Mouse (Mus musculus) heart, adult 18-20 months (tissue): ENCODE data around the gene Ptk6. TPM values are rescaled to one million over a fixed set of nuclear protein-coding genes. Genes with fewer than 3 reads are reported as not detected.

Experiments used
- DNase-seq, 2 experiments: peaks; one replicate each; pipeline ENCODE4 v3.0.0; 2021 to 2022; ENCODE audit warnings: mixed read lengths in 1 of 2
- long read RNA-seq, 2 experiments: library from polyadenylated mRNA; stranded (forward); transcript quantifications; one replicate each; pipeline ENCODE4 v2.0.0; 2021
- total RNA-seq, 2 experiments: library from RNA; stranded (reverse); gene quantifications; 2 replicates each; pipeline ENCODE4 v1.2.3; 2021

Gene Ptk6
- total RNA-seq = under 1 TPM in 1 of 2 experiments, not detected in 1; 0.08 TPM
- long read RNA-seq, experiment 1 = 0 reads
- long read RNA-seq, experiment 2 = 0 reads

GRCm38 (mm10) chr2:181202422-181202821, at the start of gene Ptk6:
TSS of gene Ptk6 (minus strand) at chr2:181202789.
- no peak for DNase-seq

DNA sequence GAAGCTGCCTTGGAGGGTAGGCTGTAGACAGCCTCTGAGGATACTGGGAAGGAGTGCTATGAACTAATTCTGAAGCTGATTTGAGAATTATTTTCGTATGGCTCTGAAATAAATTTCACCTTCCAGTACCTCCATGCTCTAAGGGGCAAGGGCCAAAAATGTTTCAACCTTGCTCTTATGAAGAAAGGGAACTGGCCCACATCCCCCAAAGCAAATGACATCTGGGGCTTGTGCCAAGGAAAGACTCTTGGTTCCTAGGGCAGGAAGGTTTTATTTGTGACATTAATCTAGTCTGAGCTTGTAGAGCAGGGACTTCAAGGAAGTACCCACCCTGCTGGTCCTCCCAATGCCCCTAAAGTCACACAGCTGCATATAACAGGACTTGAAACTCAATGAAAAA, 49.3 kb upstream of the Ptk6 start:
- DNase-seq = no peak

DNA sequence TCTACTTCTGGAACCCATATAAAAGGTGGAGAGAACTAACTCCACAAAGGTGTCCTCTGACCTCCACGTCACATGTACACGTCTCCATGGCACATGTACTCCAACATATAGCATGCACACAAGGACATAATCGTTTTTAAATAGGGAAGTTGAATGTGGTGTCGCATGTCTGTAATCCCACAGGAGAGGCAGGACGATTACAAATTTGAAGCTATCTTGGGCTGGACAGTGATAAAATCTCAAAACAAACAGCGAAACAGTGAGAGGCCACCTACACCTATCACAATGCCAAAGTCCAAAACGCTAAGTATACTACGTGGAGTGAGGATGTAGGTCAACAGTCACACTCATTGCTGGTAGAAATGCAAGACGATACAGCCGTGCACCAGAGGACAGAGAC, 46.6 kb upstream of the Ptk6 start:
- no peak for DNase-seq

DNA sequence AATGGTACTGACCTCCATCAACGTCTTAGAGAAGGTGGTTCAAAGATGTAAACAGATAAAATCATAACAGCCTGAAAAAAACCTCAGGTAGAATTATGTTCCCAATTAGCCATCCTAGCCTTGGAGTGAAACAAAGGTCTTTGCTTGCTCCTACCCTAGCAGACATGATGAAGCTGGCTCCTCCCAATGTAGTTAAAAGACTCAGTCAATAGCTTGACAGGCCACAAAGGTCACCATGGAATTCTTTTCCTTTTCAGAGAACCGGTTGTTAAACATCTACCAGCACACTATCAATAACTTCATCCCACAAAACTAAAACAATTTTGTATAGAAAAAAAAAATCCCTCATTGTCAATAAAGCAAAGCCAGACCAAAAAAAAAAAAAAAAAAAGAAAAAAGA, 42.4 kb upstream of the Ptk6 start:
- no peak for DNase-seq

DNA sequence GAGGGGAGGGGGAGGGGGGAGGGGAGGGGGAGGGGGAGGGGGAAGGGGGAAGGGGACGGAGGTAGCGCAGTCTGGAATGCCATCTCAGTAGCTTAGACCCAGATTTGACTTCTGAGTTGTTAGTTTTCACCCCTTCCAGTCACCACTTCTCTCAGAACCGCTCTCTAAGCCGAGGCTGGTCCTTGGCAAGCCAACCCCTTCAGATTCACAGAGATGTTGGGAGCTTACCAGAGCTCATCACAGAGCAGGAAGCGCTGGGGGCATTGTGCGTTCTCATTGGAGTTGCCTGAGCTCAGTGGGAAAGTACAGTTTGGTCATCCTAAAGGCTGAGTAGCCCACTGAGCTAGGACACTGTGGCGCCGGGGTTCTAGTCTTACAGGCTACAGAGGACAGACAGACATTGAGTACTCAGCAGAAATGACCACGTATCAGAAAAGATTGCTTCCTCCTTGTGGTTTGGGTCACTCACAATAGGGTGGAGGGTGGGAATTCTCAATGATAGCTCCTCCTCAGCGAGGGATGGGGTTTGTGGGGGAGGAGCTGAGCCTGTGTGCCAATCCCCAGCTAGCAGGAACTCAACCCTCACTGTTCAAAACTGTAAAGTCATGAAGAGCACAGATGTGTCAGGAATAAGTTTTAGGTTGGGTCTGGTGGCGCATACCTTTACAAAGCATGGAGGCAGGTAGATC, 41.3 kb upstream of the Ptk6 start:
- peak; percentile 48 to 71 for DNase-seq

GRCm38 (mm10) chr2:181242314-181242665, 39.7 kb upstream of the Ptk6 start:
- no peak for DNase-seq

DNA sequence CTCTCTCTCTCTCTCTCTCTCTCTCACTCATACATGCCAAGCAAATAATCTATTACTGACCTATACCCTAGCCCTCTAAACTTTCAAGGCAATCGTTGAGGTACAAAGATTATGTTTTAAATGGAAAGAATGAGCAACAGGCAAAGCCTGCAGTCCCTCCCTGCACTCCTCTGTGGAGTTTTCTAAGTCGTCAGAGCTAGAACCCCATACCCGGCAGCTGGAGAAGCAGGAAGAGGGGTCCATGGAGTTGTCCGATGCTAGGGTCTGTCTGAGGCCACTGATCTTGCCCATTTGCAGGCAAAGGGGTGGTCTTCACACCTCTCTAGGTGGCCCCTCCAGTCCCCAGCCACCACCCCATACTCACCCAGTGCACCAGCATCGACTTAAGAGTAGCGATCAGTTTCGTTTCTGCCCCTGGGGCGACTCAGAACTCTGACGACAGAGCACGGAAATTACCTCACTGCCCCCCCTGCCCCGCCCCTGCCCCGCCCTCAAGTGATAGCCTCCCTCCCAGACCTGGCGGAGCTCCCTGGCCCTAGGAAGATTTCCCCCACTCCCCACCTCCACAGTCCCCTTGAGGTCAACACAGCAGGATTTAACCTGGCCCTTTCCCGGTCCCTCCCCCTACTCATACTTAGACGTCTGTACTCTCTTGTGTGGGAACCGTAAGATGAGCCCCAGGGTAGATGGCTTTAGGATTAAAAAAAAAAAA, 39.2 kb upstream of the Ptk6 start, which contains the start of gene Helz2:
TSS of gene Helz2 (minus strand) at position 426 of the 712 bp plus-strand sequence.
- peak; percentile 74 to 75 for DNase-seq

- DNase-seq = no peak
Measured at GRCm38 (mm10) chr2:181240806-181241440, 38.3 kb upstream of the Ptk6 start.

DNA sequence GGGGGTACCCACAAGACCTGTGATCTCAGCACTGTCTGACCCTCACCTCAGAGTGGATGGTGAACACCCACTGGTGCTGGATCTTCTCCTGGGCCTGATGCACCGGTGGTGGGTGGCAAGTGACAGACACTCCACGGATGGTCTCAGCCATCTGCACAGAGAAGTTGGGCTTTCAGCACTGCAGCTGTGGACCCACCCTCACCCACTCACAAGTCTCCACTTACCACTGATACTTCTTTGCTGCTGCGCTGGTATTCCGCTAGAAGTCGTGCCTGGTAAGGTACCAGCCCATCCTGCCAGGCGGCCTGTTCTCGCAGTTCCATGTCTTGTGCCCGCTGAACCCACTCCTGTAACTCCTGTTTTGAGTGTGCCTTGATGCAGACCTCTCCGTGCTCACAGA, 36.7 kb upstream of the Ptk6 start:
- no peak for DNase-seq

- no peak for DNase-seq
Measured at GRCm38 (mm10) chr2:181238861-181239260, 36.3 kb upstream of the Ptk6 start.

DNA sequence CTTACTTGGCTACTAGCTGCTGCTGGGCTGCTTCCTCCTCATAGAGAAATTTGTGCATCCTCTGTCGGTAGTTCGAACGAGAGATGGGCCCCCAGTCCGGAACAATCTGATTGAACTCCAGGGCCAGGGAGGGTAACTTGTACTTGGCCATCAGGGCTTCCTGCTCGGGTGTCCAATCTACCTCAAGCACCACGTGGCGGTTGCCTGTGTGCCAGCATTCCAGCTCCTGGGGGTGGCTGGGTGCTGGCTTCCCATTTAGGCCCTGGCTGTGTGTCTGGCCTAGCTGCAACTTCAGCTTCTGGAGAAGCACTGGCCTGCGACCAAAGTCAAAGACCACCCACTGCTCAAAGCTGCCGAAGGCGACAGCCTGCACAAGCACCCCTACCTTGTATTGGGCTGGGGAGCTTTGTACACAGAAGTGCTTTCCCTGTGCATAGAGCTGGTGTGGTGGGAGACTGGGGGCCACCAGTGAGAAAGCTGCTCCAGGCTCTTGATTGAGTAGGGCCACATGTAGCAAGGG, 35.6 kb upstream of the Ptk6 start:
- DNase-seq = peak; percentile 45 to 51

DNA sequence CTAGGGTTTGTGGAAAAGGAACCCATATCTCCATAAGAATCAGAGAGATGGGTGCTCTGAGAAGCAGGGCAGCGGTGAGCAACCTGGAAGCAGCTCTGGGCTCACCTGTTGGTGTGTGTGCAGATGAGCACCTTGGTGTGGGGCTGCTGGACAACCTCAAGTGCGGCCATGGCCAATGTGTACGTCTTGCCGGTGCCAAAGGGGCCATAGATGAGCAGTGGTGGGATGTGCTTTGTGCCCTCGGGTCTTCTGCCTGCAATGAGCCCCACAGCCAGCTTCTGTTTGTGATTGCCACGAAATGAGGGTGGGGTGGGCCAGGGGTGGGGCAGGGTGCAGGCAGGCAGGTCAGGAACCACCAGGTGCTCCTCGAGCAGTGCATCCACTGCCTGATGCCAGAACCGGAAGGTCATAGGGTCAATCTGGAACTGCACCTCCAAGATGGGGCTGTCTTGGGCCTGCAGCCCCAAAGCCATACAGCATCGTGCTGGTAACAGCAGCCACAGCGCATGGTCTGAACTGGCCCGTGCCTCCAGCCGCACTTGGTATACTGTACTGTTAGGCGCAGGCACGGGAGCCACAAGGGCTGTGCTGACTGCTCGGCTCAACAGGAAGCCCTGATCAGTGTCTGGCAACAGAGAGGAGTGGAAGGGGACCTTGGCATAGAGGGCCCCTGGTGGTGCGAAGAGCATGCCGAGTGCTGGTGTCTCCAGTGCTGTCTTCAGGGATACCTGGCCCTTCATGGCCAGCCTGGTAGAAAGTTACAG, 34.8 kb upstream of the Ptk6 start:
- no peak for DNase-seq

- DNase-seq = no peak
Measured at GRCm38 (mm10) chr2:181235681-181236566, 33.3 kb upstream of the Ptk6 start.

DNA sequence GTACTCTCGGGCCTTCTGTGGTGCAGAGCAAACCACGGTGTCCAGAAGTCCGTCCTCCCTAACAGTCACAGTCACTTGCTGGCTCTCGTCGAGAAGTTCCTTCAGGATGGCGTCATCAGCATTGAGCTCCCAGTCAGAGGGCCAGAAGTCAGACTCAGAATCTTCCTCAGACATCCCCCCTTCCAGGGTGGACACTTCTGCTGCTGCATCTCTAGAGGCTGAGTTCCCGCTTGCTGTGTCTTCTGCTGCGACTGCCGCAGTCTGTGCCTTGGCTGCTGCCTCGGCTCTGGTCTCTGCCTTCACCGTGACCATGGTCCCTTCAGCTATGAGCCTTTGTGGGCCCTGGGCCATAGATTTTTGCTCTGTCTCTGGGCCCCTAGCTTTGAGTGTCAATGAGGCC, 32.1 kb upstream of the Ptk6 start:
- no peak for DNase-seq

- no peak for DNase-seq
Measured at GRCm38 (mm10) chr2:181233443-181233842, 30.9 kb upstream of the Ptk6 start.

GRCm38 (mm10) chr2:181231171-181231570, 28.6 kb upstream of the Ptk6 start:
- DNase-seq = no peak

DNA sequence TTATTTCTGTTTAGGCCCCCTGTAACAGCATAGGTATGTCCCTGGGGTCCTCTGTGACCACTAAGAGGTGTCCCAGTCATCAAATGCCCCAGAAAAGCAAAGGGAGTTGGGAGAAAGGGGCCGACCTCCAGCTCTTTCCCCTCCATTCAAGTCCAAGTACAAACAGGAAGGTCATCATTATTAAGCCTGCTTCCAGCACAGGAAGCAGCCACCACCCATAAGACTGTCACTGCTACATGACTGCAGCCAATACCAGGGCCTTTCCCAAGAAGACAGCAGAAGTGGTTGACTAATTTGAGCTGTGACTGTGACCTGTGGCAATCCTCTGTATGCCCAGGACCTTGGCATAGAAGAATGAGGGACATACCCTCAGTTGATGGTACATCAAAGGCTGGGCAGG, 25.7 kb upstream of the Ptk6 start:
- DNase-seq = peak in 1 of 2 experiments; percentile 54

GRCm38 (mm10) chr2:181227122-181227521, 24.5 kb upstream of the Ptk6 start:
- no peak for DNase-seq

- DNase-seq = no peak
Measured at GRCm38 (mm10) chr2:181224994-181225393, 22.4 kb upstream of the Ptk6 start.

DNA sequence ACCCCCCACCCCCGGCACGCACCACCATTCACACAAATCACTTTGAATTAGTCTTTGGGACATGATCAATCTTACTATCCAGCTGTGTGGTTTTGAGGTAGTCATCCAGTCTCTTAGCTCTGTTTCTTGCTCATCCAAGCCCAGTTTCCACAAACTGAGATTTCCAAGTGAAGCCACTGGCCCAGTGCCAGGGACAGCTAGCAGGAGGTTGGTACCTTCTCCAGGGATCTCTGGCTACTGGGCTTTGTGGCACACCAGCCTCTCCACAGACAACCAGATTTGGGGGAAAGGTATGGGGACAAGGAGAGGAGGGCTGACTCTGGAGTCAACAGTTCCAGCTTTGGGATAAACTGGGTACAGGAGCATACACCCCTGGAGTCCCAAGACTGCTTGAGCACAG, 17.8 kb upstream of the Ptk6 start:
- no peak for DNase-seq

GRCm38 (mm10) chr2:181219538-181220216, 17.1 kb upstream of the Ptk6 start, which contains the start of gene Fndc11:
TSS of gene Fndc11 (plus strand) at chr2:181220013.
- peak; percentile 81 to 91 for DNase-seq
